Mouse (Mus musculus) urinary bladder, postnatal 14 days (tissue): ENCODE measurements around the gene Slc12a6.

Experiments used
- DNase-seq: peaks from one replicate; pipeline ENCODE4 v3.0.0; 2021; ENCODE audit warnings: low spot score

Slc12a6 gene

GRCm38 (mm10) chr2:112265448-112266241 lies at the start of gene Slc12a6:
TSS of gene Slc12a6 (plus strand) at chr2:112265825.
- peak; percentile 94 for DNase-seq

GRCm38 (mm10) chr2:112215977-112216376 lies 49.6 kb upstream of the Slc12a6 start:
- peak; percentile 11 for DNase-seq

GRCm38 (mm10) chr2:112217614-112218013 lies 48.0 kb upstream of the Slc12a6 start:
- no peak for DNase-seq

GRCm38 (mm10) chr2:112220880-112221279 lies 44.7 kb upstream of the Slc12a6 start:
- no peak for DNase-seq

GRCm38 (mm10) chr2:112222607-112223006 lies 43.0 kb upstream of the Slc12a6 start:
- DNase-seq: no peak

GRCm38 (mm10) chr2:112224356-112224755 lies 41.3 kb upstream of the Slc12a6 start:
- no peak for DNase-seq

- DNase-seq: no peak
Observed at GRCm38 (mm10) chr2:112232623-112233022, 33.0 kb upstream of the Slc12a6 start.

- DNase-seq: no peak
Observed at GRCm38 (mm10) chr2:112236620-112237019, 29.0 kb upstream of the Slc12a6 start.

GRCm38 (mm10) chr2:112238006-112238405 lies 27.6 kb upstream of the Slc12a6 start:
- DNase-seq: no peak

- peak; percentile 89 for DNase-seq
Observed at GRCm38 (mm10) chr2:112239212-112239934, 26.3 kb upstream of the Slc12a6 start, which contains the start of gene Lpcat4. TSS of gene Lpcat4 (plus strand) at chr2:112239468.

GRCm38 (mm10) chr2:112239935-112240721 lies 25.5 kb upstream of the Slc12a6 start:
- no peak for DNase-seq

- DNase-seq: no peak
Observed at GRCm38 (mm10) chr2:112241787-112242186, 23.8 kb upstream of the Slc12a6 start.

GRCm38 (mm10) chr2:112245307-112245706 lies 20.3 kb upstream of the Slc12a6 start:
- DNase-seq: peak; percentile 68

- DNase-seq: peak; percentile 34
Observed at GRCm38 (mm10) chr2:112246193-112246592, 19.4 kb upstream of the Slc12a6 start.

GRCm38 (mm10) chr2:112247323-112247722 lies 18.3 kb upstream of the Slc12a6 start:
- no peak for DNase-seq

GRCm38 (mm10) chr2:112249780-112250453 lies 15.7 kb upstream of the Slc12a6 start:
- DNase-seq: no peak

GRCm38 (mm10) chr2:112254675-112255515 lies 10.7 kb upstream of the Slc12a6 start:
- DNase-seq: no peak

- DNase-seq: peak; percentile 49
Observed at GRCm38 (mm10) chr2:112259241-112259962, 6.2 kb upstream of the Slc12a6 start, which contains the start of gene Nutm1. TSS of gene Nutm1 (minus strand) at chr2:112259291.

GRCm38 (mm10) chr2:112261748-112262653 lies 3.6 kb upstream of the Slc12a6 start, which contains the start of gene Nop10:
TSS of gene Nop10 (plus strand) at chr2:112261926.
- peak; percentile 82 for DNase-seq
